Mouse (Mus musculus): ENCODE data around the gene Jph2.

Gene Jph2

GRCm38 (mm10) chr2:163397905-163398304, at the start of gene Jph2:
Gene Jph2 (minus strand): TSS chr2:163397993.
- no peak for DNase-seq (ENCODE audit: low spot score)

- DNase-seq (ENCODE audit: low spot score) = no peak
Observed at GRCm38 (mm10) chr2:163447375-163447774, 49.6 kb upstream of the Jph2 start.

- no peak for DNase-seq (ENCODE audit: low spot score)
Observed at GRCm38 (mm10) chr2:163444017-163444416, 46.2 kb upstream of the Jph2 start.

- no peak for DNase-seq (ENCODE audit: low spot score)
Observed at GRCm38 (mm10) chr2:163443543-163443942, 45.8 kb upstream of the Jph2 start.

- DNase-seq (ENCODE audit: low spot score) = no peak
Observed at GRCm38 (mm10) chr2:163439488-163439887, 41.7 kb upstream of the Jph2 start.

GRCm38 (mm10) chr2:163438619-163439451, 41.0 kb upstream of the Jph2 start:
- DNase-seq (ENCODE audit: low spot score) = peak; percentile 51

GRCm38 (mm10) chr2:163438246-163438618, 40.4 kb upstream of the Jph2 start, which contains the start of gene Gdap1l1:
Gene Gdap1l1 (plus strand): TSS chr2:163438476.
- DNase-seq (ENCODE audit: low spot score) = no peak

GRCm38 (mm10) chr2:163437800-163438199, 40.0 kb upstream of the Jph2 start:
- no peak for DNase-seq (ENCODE audit: low spot score)

GRCm38 (mm10) chr2:163433971-163434370, 36.2 kb upstream of the Jph2 start:
- no peak for DNase-seq (ENCODE audit: low spot score)

- DNase-seq (ENCODE audit: low spot score) = no peak
Observed at GRCm38 (mm10) chr2:163431289-163431688, 33.5 kb upstream of the Jph2 start.

GRCm38 (mm10) chr2:163428346-163429011, 30.7 kb upstream of the Jph2 start:
- no peak for DNase-seq (ENCODE audit: low spot score)

- DNase-seq (ENCODE audit: low spot score) = no peak
Observed at GRCm38 (mm10) chr2:163424597-163424996, 26.8 kb upstream of the Jph2 start, which contains the start of gene Oser1. Gene Oser1 (minus strand): TSS chr2:163424697.

- DNase-seq (ENCODE audit: low spot score) = no peak
Observed at GRCm38 (mm10) chr2:163422895-163423660, 25.3 kb upstream of the Jph2 start.

GRCm38 (mm10) chr2:163420366-163420886, 22.6 kb upstream of the Jph2 start:
- no peak for DNase-seq (ENCODE audit: low spot score)

- peak; percentile 100 for DNase-seq (ENCODE audit: low spot score)
Observed at GRCm38 (mm10) chr2:163419346-163420045, 21.7 kb upstream of the Jph2 start.

- DNase-seq (ENCODE audit: low spot score) = peak; percentile 58
Observed at GRCm38 (mm10) chr2:163418841-163419345, 21.1 kb upstream of the Jph2 start.

GRCm38 (mm10) chr2:163417830-163418229, 20.0 kb upstream of the Jph2 start:
- DNase-seq (ENCODE audit: low spot score) = no peak

- no peak for DNase-seq (ENCODE audit: low spot score)
Observed at GRCm38 (mm10) chr2:163417026-163417425, 19.2 kb upstream of the Jph2 start.

- no peak for DNase-seq (ENCODE audit: low spot score)
Observed at GRCm38 (mm10) chr2:163412846-163413590, 15.2 kb upstream of the Jph2 start.

- DNase-seq (ENCODE audit: low spot score) = peak; percentile 60
Observed at GRCm38 (mm10) chr2:163412419-163412818, 14.6 kb upstream of the Jph2 start.

GRCm38 (mm10) chr2:163411840-163412239, 14.0 kb upstream of the Jph2 start:
- DNase-seq (ENCODE audit: low spot score) = peak; percentile 45
